Mouse (Mus musculus) lung, embryonic 14.5 days (tissue): Measurements from ENCODE around the gene Gm20388. TPM values are rescaled to one million over a fixed set of nuclear protein-coding genes. Genes with fewer than 3 reads are reported as not detected.

Experiments
- ATAC-seq: fragments of 200-750 bp; cut with Nextera tagmentation; 2 replicates; pipeline ENCODE4 v1.8.0; 2017; ENCODE audit warnings: mild to moderate bottlenecking, moderate TSS enrichment, moderate library complexity; ENCODE audit not compliant: insufficient read depth
- DNase-seq: peaks from one replicate; pipeline ENCODE4 v3.0.0-alpha.2; 2015
- H3K27ac ChIP-seq: fragments of 300-500 bp; sonication (generic); 2 replicates; pipeline ENCODE4 v1.5.1; 2014; ENCODE audit warnings: low read depth, mild to moderate bottlenecking, moderate library complexity
- H3K27me3 ChIP-seq: fragments of 300-500 bp; sonication (generic); 2 replicates; pipeline ENCODE4 v1.6.1; 2014; ENCODE audit warnings: low read length, control low read depth; ENCODE audit not compliant: insufficient read depth
- H3K36me3 ChIP-seq: fragments of 300-500 bp; sonication (generic); 2 replicates; pipeline ENCODE4 v1.6.1; 2014; ENCODE audit warnings: control low read depth; ENCODE audit not compliant: insufficient read depth
- H3K4me1 ChIP-seq: fragments of 300-500 bp; sonication (generic); 2 replicates; pipeline ENCODE4 v1.6.1; 2014; ENCODE audit warnings: antibody characterized with exemption, control low read depth; ENCODE audit not compliant: insufficient read depth
- H3K4me2 ChIP-seq: fragments of 300-500 bp; sonication (generic); 2 replicates; pipeline ENCODE4 v1.6.1; 2014; ENCODE audit warnings: mild to moderate bottlenecking
- H3K4me3 ChIP-seq: fragments of 300-500 bp; sonication (generic); 2 replicates; pipeline ENCODE4 v1.5.1; 2014; ENCODE audit warnings: low read depth, low read length
- H3K9ac ChIP-seq: fragments of 300-500 bp; sonication (generic); 2 replicates; pipeline ENCODE4 v1.6.1; 2014
- H3K9me3 ChIP-seq: fragments of 300-500 bp; sonication (generic); 2 replicates; pipeline ENCODE4 v1.6.1; 2016; ENCODE audit warnings: low read depth, low read length, control low read depth
- CTCF ChIP-seq: IDR thresholded peaks from 2 replicates; pipeline ENCODE4 v1.5.1; 2016; ENCODE audit warnings: antibody characterized with exemption, low read depth
- WGBS: fragments of 180-500 bp; shearing (Covaris S2); extraction: QIAGEN DNeasy Blood & Tissue Kit; methylation state at CpG from one replicate; pipeline ENCODE4 v1.1.7; 2014; 5-methylcytosine and 5-hydroxymethylcytosine counted together
- polyA plus RNA-seq: library from polyadenylated mRNA; unstranded; fragments of >200 nt; fragmentation: Nextera tagmentation; extraction: Ambion mirVana; gene quantifications from 2 replicates; pipeline ENCODE4 v1.2.1, GENCODE M21; 2014

Gene Gm20388
- polyA plus RNA-seq, 1 experiment from 2014 or later, result not detected

DNA sequence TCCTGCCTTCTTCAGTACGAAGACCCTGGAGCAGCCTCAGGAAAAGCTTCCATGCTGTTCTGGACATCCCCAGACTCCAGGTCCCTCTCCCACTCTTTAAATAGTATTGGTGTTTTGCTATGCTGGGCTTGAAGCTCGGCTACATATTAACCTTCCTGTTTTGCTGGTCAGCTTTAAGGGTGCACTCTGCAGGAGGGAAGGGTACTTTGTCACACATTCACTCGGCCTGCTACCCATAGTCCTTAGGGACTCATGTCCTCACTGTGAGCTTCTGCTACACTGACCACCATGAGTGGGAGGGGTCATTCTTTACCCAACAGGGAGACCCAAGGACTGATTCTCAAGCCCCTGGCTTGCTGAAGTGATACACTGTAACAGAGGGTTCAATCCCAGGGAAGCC, 2520.0 kb downstream of the Gm20388 start:
- Histone ChIP-seq H3K9ac (no peak overlapping the region), H3K4me2 (no peak overlapping the region; the same call in 1 of the 2 replicates), H3K4me3 (no peak overlapping the region), H3K27ac (no peak overlapping the region), H3K36me3 (peaks cover 15% of the 10 kb centered on the region), H3K4me1 (peaks cover 8% of the 10 kb centered on the region; the same call in 1 of the 2 replicates), H3K27me3 (no peaks in the 10 kb centered on the region), H3K9me3 (no peaks in the 10 kb centered on the region)
- ATAC-seq (no peak), DNase-seq (no peak)
- TF ChIP-seq CTCF, result no peak
- WGBS, result 67% methylated on average over 3 of the region's 3 CpGs

DNA sequence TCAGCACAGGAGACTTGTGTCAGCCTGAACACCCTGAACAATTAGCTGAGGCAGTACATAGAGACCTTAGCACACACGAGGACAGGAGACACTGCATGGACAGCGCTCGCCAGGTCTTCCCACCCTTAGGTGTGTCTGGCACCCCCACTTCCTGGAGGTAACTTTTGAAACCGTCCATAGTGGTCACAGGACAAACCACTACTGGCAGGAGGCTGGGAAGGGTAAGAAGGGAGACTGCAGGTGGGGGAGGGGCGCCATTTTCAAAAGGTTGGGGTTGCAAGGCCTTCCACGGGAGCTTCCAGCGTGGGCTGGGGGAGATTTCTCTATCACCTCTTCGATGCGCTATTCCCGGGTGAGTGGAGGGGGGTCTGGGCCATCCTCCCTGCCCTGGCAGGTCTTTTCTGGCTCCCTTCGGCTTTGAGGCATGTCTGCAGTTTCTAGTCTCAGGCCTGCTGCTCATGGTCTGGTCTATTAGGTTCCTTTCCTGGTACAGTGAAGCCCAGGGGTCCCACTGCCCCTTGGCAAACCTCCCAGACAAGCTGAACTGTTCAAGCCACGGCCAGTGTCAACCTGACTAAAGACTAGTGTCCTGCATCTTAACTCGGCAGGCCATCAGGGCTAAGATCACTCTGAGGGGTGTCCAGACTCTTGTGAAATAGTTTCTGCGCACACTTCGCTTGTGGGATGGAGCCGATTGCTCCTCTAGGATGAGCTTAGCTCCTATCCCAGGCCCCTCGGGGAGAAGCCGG, 2521.2 kb downstream of the Gm20388 start:
- Histone ChIP-seq H3K4me1 (peaks cover 8% of the 10 kb centered on the region; the same call in 1 of the 2 replicates), H3K27ac (peak overlapping the region; percentile 81; the same call in 1 of the 2 replicates), H3K4me3 (peak overlapping the region; percentile 63), H3K4me2 (peak overlapping the region; percentile 95), H3K27me3 (no peaks in the 10 kb centered on the region), H3K9me3 (no peaks in the 10 kb centered on the region), H3K36me3 (peaks cover 21% of the 10 kb centered on the region), H3K9ac (peak overlapping the region; percentile 78)
- DNase-seq (no peak), ATAC-seq (peak; percentile 0)
- WGBS, result 24% methylated on average over 18 of the region's 18 CpGs
- TF ChIP-seq CTCF, result no peak

DNA sequence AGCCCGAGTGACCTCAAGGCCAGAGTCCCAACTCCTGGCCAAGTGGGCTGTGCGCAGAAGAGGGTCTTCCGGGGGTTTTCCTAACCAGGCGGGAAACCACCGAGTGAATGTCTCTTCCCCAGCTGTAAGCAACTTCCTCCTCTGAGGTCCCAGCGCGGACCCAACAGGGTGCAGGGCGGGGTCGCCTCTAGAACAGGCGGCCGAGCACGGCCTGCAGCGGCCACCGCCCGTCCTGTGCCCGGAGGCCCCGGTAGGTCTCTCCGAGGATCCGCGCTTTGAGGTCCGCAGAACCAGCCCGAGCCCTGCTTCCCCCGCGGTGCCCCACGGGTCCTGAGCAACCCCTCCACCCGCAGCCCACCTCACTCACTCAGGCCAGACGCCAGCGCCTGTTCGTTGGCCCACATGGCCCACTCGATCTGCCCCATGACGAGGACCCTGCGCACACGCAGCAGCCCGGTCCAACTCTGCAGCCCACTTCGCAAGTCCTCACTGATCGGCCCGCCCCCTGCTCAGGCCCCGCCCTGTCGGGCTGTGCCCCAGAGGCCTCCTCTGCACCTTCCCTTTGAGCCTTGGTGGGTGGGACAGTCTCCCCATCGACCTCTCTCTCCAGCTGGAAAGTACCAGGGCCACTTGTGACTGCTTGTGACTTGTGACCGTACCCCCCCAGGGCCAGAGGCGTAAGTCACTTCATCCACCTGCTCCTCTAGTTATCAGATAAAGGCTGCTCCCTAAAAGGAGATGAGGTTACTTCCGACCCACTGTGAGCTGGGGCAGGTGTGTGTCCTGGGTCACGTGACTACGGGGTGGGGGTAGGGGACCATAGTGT, 2522.0 kb downstream of the Gm20388 start, which contains the start of gene Cyba:
Cyba (minus strand) TSS at position 488 of the 826 bp plus-strand sequence.
- Histone ChIP-seq H3K4me2 (peak within 1 kb of the TSS; percentile 95), H3K4me1 (peaks cover 8% of the 10 kb centered on the region; the same call in 1 of the 2 replicates), H3K36me3 (peaks cover 28% of the 10 kb centered on the region), H3K9ac (peak within 1 kb of the TSS; percentile 78), H3K4me3 (peak within 1 kb of the TSS; percentile 63), H3K27me3 (no peaks in the 10 kb centered on the region), H3K9me3 (no peaks in the 10 kb centered on the region), H3K27ac (peak within 1 kb of the TSS; percentile 81; the same call in 1 of the 2 replicates)
- peak; percentile 94 for ATAC-seq
- peak; percentile 85 for DNase-seq
- 2% methylated on average over 45 of the region's 45 CpGs for WGBS
- no peak for TF ChIP-seq CTCF

DNA sequence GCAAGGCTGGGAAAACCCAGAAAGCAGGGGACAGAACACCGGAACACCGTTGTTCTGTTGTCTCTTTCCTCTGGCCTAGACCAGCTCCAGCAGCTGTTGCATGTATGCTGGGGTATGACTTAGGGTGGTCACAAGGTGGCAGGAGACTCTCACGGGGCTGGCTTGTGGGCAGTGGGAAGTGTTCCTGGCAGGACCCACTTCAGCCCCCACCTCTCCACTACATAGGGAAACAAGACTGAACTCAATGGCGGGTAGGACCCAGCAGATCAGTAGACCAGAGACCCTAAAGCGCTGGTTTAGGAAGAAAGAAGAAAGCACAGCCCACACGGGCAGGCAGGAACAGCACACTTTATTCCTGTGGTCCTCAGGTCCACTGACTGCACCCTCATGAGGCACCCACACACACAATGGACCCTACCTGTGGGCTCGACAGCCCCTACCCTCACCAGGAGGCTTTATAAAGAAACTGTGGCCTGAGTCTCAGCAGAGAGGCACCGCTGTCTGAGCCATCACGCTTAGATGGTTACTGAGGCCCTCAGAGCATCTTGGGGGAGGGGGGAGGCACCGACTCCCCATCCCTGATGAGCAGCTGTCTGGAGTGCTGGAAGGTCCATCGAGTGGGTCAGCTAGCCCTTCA, 2522.7 kb downstream of the Gm20388 start:
- no peak overlapping the region for H3K9ac ChIP-seq
- DNase-seq, result peak; percentile 34
- no peaks in the 10 kb centered on the region for H3K9me3 ChIP-seq
- peak; percentile 62 for TF ChIP-seq CTCF
- no peak overlapping the region; the same call in 1 of the 2 replicates for H3K27ac ChIP-seq
- WGBS, result 54% methylated on average over 11 of the region's 11 CpGs
- H3K4me3 ChIP-seq, result peak overlapping the region; percentile 63; the same call in 1 of the 2 replicates
- peak overlapping the region; percentile 95 for H3K4me2 ChIP-seq
- H3K36me3 ChIP-seq, result peaks cover 28% of the 10 kb centered on the region
- H3K27me3 ChIP-seq, result no peaks in the 10 kb centered on the region
- peaks cover 8% of the 10 kb centered on the region; the same call in 1 of the 2 replicates for H3K4me1 ChIP-seq
- ATAC-seq, result peak; percentile 38; the same call in 1 of the 2 replicates

DNA sequence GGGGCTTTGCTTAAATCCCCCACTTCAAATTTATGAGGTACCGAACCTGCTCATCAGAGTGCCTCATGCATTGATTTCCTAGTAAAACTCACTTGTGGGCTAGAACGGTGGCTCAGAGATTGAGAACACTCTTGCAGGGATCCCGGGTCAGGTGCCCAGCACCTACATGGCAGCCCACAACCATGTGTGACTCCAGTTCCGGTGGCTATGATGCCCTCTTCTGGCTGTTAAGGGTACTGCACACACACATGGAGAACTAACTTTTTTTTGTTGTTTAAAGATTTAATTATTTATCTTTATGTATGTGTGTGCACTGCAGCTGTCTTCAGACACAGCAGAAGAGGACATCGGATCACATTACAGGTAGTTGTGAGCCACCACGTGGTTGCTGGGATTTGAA, 2524.7 kb downstream of the Gm20388 start:
- WGBS, result 88% methylated on average over 6 of the region's 6 CpGs
- no peak overlapping the region for H3K27ac ChIP-seq
- ATAC-seq (no peak), DNase-seq (no peak)
- H3K9ac ChIP-seq, result no peak overlapping the region
- no peaks in the 10 kb centered on the region for H3K27me3 ChIP-seq
- TF ChIP-seq CTCF, result peak; percentile 56
- H3K9me3 ChIP-seq, result no peaks in the 10 kb centered on the region
- H3K4me1 ChIP-seq, result peaks cover 8% of the 10 kb centered on the region; the same call in 1 of the 2 replicates
- H3K4me3 ChIP-seq, result no peak overlapping the region
- H3K36me3 ChIP-seq, result peaks cover 37% of the 10 kb centered on the region
- no peak overlapping the region for H3K4me2 ChIP-seq

DNA sequence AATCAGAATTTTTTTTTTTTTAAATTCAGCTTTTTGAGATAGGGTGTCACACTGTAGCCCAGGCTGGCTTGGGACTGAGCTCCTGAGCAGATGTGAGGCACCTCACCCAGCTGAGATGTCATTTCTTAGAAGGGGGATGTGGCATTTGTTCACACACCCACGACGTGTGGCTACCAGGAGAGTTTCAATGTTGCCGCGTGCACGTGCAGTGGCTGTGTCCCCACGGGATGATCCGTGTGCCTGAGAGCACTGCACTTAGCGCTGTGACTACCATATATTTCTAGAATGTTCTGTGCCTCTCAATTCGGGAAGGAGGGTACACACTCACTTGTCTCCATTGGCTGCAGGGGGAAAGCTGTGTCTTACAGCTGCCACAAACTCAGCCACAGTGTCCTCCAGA, 2525.5 kb downstream of the Gm20388 start:
- no peak overlapping the region for H3K27ac ChIP-seq
- no peaks in the 10 kb centered on the region for H3K27me3 ChIP-seq
- TF ChIP-seq CTCF, result no peak
- peaks cover 37% of the 10 kb centered on the region for H3K36me3 ChIP-seq
- peaks cover 8% of the 10 kb centered on the region; the same call in 1 of the 2 replicates for H3K4me1 ChIP-seq
- no peak overlapping the region for H3K4me3 ChIP-seq
- no peak for DNase-seq
- no peak overlapping the region for H3K9ac ChIP-seq
- H3K4me2 ChIP-seq, result no peak overlapping the region
- H3K9me3 ChIP-seq, result no peaks in the 10 kb centered on the region
- no peak for ATAC-seq
- WGBS, result 91% methylated on average over 9 of the region's 9 CpGs
